Mouse (Mus musculus) liver, embryonic 14.5 days (tissue): ENCODE measurements at regions not wholly inside any gene's neighbourhood (a gene's known extent, or its start where the extent isn't known, plus 50 kb on each side); places are given as distances from the start of the nearest gene placed in this dataset.

Experiments
- CTCF ChIP-seq: IDR thresholded peaks from 2 replicates; pipeline ENCODE4 v1.5.1; 2016; ENCODE audit warnings: antibody characterized with exemption, low read depth, control low read depth
- EP300 ChIP-seq: IDR thresholded peaks from 2 replicates; pipeline ENCODE4 v1.6.1; 2016; ENCODE audit warnings: antibody characterized with exemption, low read depth

DNA sequence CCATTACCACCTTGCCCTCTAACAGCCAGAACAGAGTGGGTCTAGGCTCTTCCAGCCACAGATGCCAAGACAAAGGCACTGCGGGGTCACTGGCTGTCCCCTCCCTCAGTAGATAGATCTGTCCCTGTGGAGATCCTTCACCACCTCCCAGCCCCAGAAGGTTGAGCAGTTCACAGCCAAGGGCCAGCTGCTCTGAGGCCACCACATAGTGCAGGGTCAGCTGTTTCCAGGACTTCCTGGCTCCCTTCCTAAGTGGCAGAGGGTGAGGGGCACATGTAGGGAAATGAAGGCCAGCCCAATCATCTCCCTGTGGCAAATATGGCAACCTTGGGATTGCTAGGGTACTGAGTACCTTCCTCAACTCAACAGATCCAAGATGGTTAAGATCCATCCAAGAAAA is 187.8 kb downstream of the Fam43a start:
- no peak for TF ChIP-seq EP300
- no peak for TF ChIP-seq CTCF
